Mouse (Mus musculus) ES-Bruce4 (cell line): Measurements from ENCODE around the gene Emid1.

ENCODE experiments used
- CTCF ChIP-seq: IDR thresholded peaks from one replicate; pipeline ENCODE4 v1.8.1; 2011; ENCODE audit warnings: low read depth, low read length
- EP300 ChIP-seq: IDR thresholded peaks from 2 replicates; pipeline ENCODE4 v1.6.1; 2011; ENCODE audit warnings: low read depth, low read length; ENCODE audit not compliant: insufficient read depth
- POLR2A ChIP-seq: IDR thresholded peaks from one replicate; pipeline ENCODE4 v1.8.1; 2011; ENCODE audit warnings: low read length; ENCODE audit not compliant: insufficient read depth

GRCm38 (mm10) chr11:5063561-5064281, 88.3 kb downstream of the Emid1 start:
- TF ChIP-seq EP300 = no peak
- no peak for TF ChIP-seq CTCF
- no peak for TF ChIP-seq POLR2A
